ENCODE assay signal across 30 mouse cellular contexts in the genomic region with DNA sequence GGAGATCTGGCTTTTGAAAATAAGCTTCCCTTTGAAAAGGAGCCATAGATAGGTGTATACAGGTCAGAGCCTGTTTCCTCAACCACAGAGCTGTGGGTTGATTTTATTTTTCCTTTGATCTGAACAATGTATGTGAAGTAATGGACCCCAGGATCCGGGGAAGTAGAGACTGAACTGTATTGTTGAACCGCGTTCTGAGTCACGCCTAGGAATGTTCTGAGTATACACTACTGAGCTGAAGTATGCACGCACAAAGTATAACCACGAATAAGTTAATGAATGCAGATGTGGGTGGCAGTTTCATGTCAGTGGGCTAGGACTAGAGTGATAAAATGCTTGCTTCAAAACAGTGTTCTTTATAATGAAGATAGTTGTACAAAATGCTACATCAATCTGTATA.
DNase-seq lines count a peak whose midpoint lies in the region; ATAC-seq lines count a peak whose summit lies in the region.
"Had no signal": no experiment of that assay in that cellular context is flagged by ENCODE, and none has a peak within 500 bp of the region (broad histone marks: within the 10 kb centered on the region; RNA-seq: fewer than 3 reads in every experiment).

No protein-coding gene starts in this region.

- H3K4me3 ChIP-seq in embryonic facial prominence, embryonic 13.5 days = no peak overlapping the region
- no peak overlapping the region for H3K4me3 ChIP-seq in embryonic facial prominence, embryonic 10.5 days
- H3K4me3 ChIP-seq in lung, embryonic 16.5 days (ENCODE audit: low read length) = no peak overlapping the region
- no peak overlapping the region for H3K4me3 ChIP-seq in limb, embryonic 13.5 days
- H3K4me3 ChIP-seq in kidney, embryonic 14.5 days (ENCODE audit: low read length) = no peak overlapping the region
- H3K4me3 ChIP-seq: erythroblast, embryonic 14.5 days; forebrain, embryonic 12.5 days; hindbrain, embryonic 10.5 days; kidney, embryonic 15.5 days; neural tube, embryonic 12.5 days had no signal

- H3K9ac ChIP-seq in embryonic facial prominence, embryonic 13.5 days = no peak overlapping the region
- H3K9ac ChIP-seq in lung, embryonic 16.5 days (ENCODE audit: low read length) = no peak overlapping the region
- no peak overlapping the region for H3K9ac ChIP-seq in limb, embryonic 13.5 days
- no peak overlapping the region for H3K9ac ChIP-seq in kidney, embryonic 14.5 days (ENCODE audit: low read depth, low read length)
- H3K9ac ChIP-seq: forebrain, embryonic 12.5 days; forebrain, postnatal 0 days; kidney, embryonic 15.5 days; liver, embryonic 14.5 days; neural tube, embryonic 12.5 days had no signal

- WGBS in embryonic facial prominence, embryonic 13.5 days = 70% methylated on average over 6 of the region's 6 CpGs
- WGBS in embryonic facial prominence, embryonic 10.5 days = 91% methylated on average over 6 of the region's 6 CpGs
- 52% methylated on average over 6 of the region's 6 CpGs for WGBS in lung, embryonic 16.5 days
- 58% methylated on average over 6 of the region's 6 CpGs for WGBS in limb, embryonic 13.5 days
- WGBS in kidney, embryonic 14.5 days = 81% methylated on average over 6 of the region's 6 CpGs

- no peak overlapping the region for H3K4me2 ChIP-seq in embryonic facial prominence, embryonic 13.5 days
- H3K4me2 ChIP-seq in lung, embryonic 16.5 days (ENCODE audit: low read depth, low read length) = no peak overlapping the region
- H3K4me2 ChIP-seq in limb, embryonic 13.5 days (replicated peaks) = no peak overlapping the region
- H3K4me2 ChIP-seq in kidney, embryonic 14.5 days (replicated peaks; ENCODE audit: low read depth, low read length) = no peak overlapping the region
- H3K4me2 ChIP-seq: forebrain, embryonic 12.5 days; kidney, embryonic 15.5 days; neural tube, embryonic 12.5 days had no signal

- no peaks in the 10 kb centered on the region for H3K9me3 ChIP-seq in embryonic facial prominence, embryonic 13.5 days
- no peaks in the 10 kb centered on the region for H3K9me3 ChIP-seq in embryonic facial prominence, embryonic 10.5 days
- H3K9me3 ChIP-seq in lung, embryonic 16.5 days (ENCODE audit: control insufficient read depth, low read length) = no peaks in the 10 kb centered on the region
- no peaks in the 10 kb centered on the region for H3K9me3 ChIP-seq in limb, embryonic 13.5 days
- no peaks in the 10 kb centered on the region for H3K9me3 ChIP-seq in kidney, embryonic 14.5 days (ENCODE audit: control insufficient read depth, low read length)
- H3K9me3 ChIP-seq: forebrain, embryonic 12.5 days; hindbrain, embryonic 10.5 days; kidney, embryonic 15.5 days; neural tube, embryonic 12.5 days had no signal

- H3K4me1 ChIP-seq in embryonic facial prominence, embryonic 13.5 days = no peaks in the 10 kb centered on the region
- H3K4me1 ChIP-seq in embryonic facial prominence, embryonic 10.5 days = no peaks in the 10 kb centered on the region
- H3K4me1 ChIP-seq in lung, embryonic 16.5 days (replicated peaks; ENCODE audit: control insufficient read depth, insufficient read depth, low read length) = no peaks in the 10 kb centered on the region
- H3K4me1 ChIP-seq in limb, embryonic 13.5 days = no peaks in the 10 kb centered on the region
- H3K4me1 ChIP-seq in kidney, embryonic 14.5 days (ENCODE audit: control insufficient read depth, insufficient read depth, low read length) = no peaks in the 10 kb centered on the region
- H3K4me1 ChIP-seq: forebrain, embryonic 12.5 days; hindbrain, embryonic 10.5 days; kidney, embryonic 15.5 days; neural tube, embryonic 12.5 days had no signal

- H3K36me3 ChIP-seq in embryonic facial prominence, embryonic 13.5 days = no peaks in the 10 kb centered on the region
- H3K36me3 ChIP-seq in embryonic facial prominence, embryonic 10.5 days (replicated peaks) = no peaks in the 10 kb centered on the region
- H3K36me3 ChIP-seq in lung, embryonic 16.5 days (ENCODE audit: control insufficient read depth, insufficient read depth, low read length) = no peaks in the 10 kb centered on the region
- H3K36me3 ChIP-seq in limb, embryonic 13.5 days = no peaks in the 10 kb centered on the region
- no peaks in the 10 kb centered on the region for H3K36me3 ChIP-seq in kidney, embryonic 14.5 days (ENCODE audit: control insufficient read depth, insufficient read depth, low read length)
- H3K36me3 ChIP-seq: forebrain, embryonic 12.5 days; hindbrain, embryonic 10.5 days; kidney, embryonic 15.5 days; neural tube, embryonic 12.5 days had no signal

- H3K27ac ChIP-seq in embryonic facial prominence, embryonic 13.5 days = no peak overlapping the region
- H3K27ac ChIP-seq in embryonic facial prominence, embryonic 10.5 days (replicated peaks) = no peak overlapping the region
- no peak overlapping the region for H3K27ac ChIP-seq in lung, embryonic 16.5 days (ENCODE audit: low read length)
- H3K27ac ChIP-seq in limb, embryonic 13.5 days = no peak overlapping the region
- no peak overlapping the region for H3K27ac ChIP-seq in kidney, embryonic 14.5 days (ENCODE audit: low read depth, low read length)
- H3K27ac ChIP-seq: forebrain, embryonic 12.5 days; hindbrain, embryonic 10.5 days; kidney, embryonic 15.5 days; liver, embryonic 14.5 days; neural tube, embryonic 12.5 days had no signal

- ATAC-seq in embryonic facial prominence, embryonic 13.5 days (ENCODE audit: insufficient number of reproducible peaks, insufficient read depth, low FRiP score, low TSS enrichment, low read depth) = peak; percentile 37; the same call in 1 of the 2 replicates
- ATAC-seq in lung, embryonic 16.5 days (ENCODE audit: low read depth) = peak; percentile 77
- ATAC-seq in limb, embryonic 13.5 days (ENCODE audit: low FRiP score, low read depth) = 0 out of 2 replicates have a peak, but pooled peaks have one; percentile 24
- ATAC-seq in kidney, embryonic 14.5 days (ENCODE audit: low FRiP score, low TSS enrichment) = no peak
- ATAC-seq: activated CD4-positive, CD25-positive, alpha-beta regulatory T cell, adult 4 months; forebrain, postnatal 0 days; hindbrain, embryonic 16.5 days; midbrain, embryonic 16.5 days had no signal

- H3K27me3 ChIP-seq in embryonic facial prominence, embryonic 13.5 days = no peaks in the 10 kb centered on the region
- no peaks in the 10 kb centered on the region for H3K27me3 ChIP-seq in embryonic facial prominence, embryonic 10.5 days (replicated peaks; ENCODE audit: low read depth, poor library complexity, severe bottlenecking)
- no peaks in the 10 kb centered on the region for H3K27me3 ChIP-seq in lung, embryonic 16.5 days (ENCODE audit: control insufficient read depth, insufficient read depth, low read depth, low read length)
- no peaks in the 10 kb centered on the region for H3K27me3 ChIP-seq in limb, embryonic 13.5 days
- H3K27me3 ChIP-seq in kidney, embryonic 14.5 days (ENCODE audit: control insufficient read depth, insufficient read depth, low read length) = no peaks in the 10 kb centered on the region
- H3K27me3 ChIP-seq: forebrain, embryonic 12.5 days; kidney, embryonic 15.5 days; neural tube, embryonic 12.5 days had no signal

- DNase-seq in embryonic facial prominence, embryonic 10.5 days (ENCODE audit: low spot score) = no peak
- no peak for DNase-seq in lung, postnatal 4 days
- DNase-seq in NIH3T3 (ENCODE audit: low read depth) = peak; percentile 68
- no peak for DNase-seq in urinary bladder, adult 2 months (ENCODE audit: low spot score)
- DNase-seq: adrenal gland, adult 8-10 months; cerebellum, adult 8-10 months; cerebellum, postnatal 25 days; forebrain, postnatal 0 days; gastrocnemius, postnatal 14 days; heart, postnatal 14 days; kidney, adult 11 months; kidney, postnatal 25 days; liver; lung, adult 2 months; right cerebral cortex, adult 18-20 months; spleen, adult 18-20 months; thymus, postnatal 14 days had no signal
